Mouse (Mus musculus): ENCODE results near the gene Gm28729. TPM values are rescaled to one million over a fixed set of nuclear protein-coding genes. Genes with fewer than 3 reads are reported as not detected.

Gene Gm28729
- polyA plus RNA-seq, 1 experiment from 2014 or later, result not detected

- no peak for ATAC-seq (ENCODE audit: low FRiP score, low TSS enrichment)
- WGBS, result 83% methylated on average over 10 of the region's 10 CpGs
- Histone ChIP-seq H3K9ac (ENCODE audit: low read depth, low read length) (no peak overlapping the region), H3K27ac (ENCODE audit: low read depth, low read length) (no peak overlapping the region), H3K27me3 (ENCODE audit: control insufficient read depth, insufficient read depth, low read length) (no peaks in the 10 kb centered on the region), H3K9me3 (ENCODE audit: control insufficient read depth, low read length) (peaks cover 11% of the 10 kb centered on the region), H3K4me2 (replicated peaks; ENCODE audit: low read depth, low read length) (no peak overlapping the region), H3K36me3 (ENCODE audit: control insufficient read depth, insufficient read depth, low read length) (peaks cover 12% of the 10 kb centered on the region), H3K4me1 (ENCODE audit: control insufficient read depth, insufficient read depth, low read length) (no peaks in the 10 kb centered on the region), H3K4me3 (ENCODE audit: low read length) (no peak overlapping the region)
Observed at GRCm38 (mm10) chr9:96463708-96464107, 61.4 kb downstream of the Gm28729 start.

GRCm38 (mm10) chr9:96461607-96462006 lies 63.5 kb downstream of the Gm28729 start:
- no peaks in the 10 kb centered on the region for H3K27me3 ChIP-seq (ENCODE audit: control insufficient read depth, insufficient read depth, low read length)
- no peaks in the 10 kb centered on the region for H3K36me3 ChIP-seq (ENCODE audit: control insufficient read depth, insufficient read depth, low read length)
- H3K27ac ChIP-seq (ENCODE audit: low read depth, low read length), result no peak overlapping the region
- H3K4me3 ChIP-seq (ENCODE audit: low read length), result no peak overlapping the region
- no peak for ATAC-seq (ENCODE audit: low FRiP score, low TSS enrichment)
- H3K9me3 ChIP-seq (ENCODE audit: control insufficient read depth, low read length), result peaks cover 11% of the 10 kb centered on the region
- no peak overlapping the region for H3K9ac ChIP-seq (ENCODE audit: low read depth, low read length)
- 40% methylated on average over 1 of the region's 1 CpGs for WGBS
- no peak overlapping the region for H3K4me2 ChIP-seq (replicated peaks; ENCODE audit: low read depth, low read length)
- no peaks in the 10 kb centered on the region for H3K4me1 ChIP-seq (ENCODE audit: control insufficient read depth, insufficient read depth, low read length)

DNA sequence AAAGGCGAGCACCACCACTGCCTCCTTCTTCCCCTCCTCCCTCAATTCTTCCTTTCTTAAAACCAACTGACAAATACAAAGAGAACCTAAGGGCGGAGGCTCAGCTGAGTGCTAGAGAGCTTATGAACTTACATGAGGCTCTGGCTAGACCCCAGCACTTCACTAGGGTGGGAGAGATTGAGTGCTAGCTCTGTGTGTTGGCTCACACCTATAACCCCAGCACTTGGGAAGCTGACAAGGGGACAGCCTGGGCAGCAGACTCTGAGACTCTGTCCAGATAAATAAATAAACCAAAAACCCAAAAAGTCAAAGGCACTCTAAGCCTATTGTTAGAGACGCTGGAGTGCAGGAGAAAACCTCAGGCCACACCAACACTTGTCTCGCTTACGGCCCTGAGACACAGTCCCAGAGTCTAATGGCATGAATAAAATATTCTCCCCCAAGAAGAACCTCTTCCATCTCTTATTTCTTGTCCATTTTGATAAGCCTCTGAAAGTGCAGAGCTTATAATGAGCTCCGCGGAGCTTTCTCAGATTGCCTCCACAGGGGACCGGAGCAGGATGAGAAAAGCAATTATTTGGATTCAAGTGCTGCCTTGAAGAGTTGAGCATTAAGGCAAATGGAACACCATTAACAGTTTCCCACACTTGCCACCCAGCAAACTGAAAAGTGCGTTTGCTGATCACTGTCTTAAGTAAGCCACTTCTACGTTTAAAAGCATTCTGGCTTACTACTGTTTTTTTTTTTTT lies 64.8 kb downstream of the Gm28729 start:
- Histone ChIP-seq H3K4me2 (replicated peaks; ENCODE audit: low read depth, low read length) (no peak overlapping the region), H3K27ac (ENCODE audit: low read depth, low read length) (no peak overlapping the region), H3K27me3 (ENCODE audit: control insufficient read depth, insufficient read depth, low read length) (no peaks in the 10 kb centered on the region), H3K9me3 (ENCODE audit: control insufficient read depth, low read length) (peaks cover 11% of the 10 kb centered on the region), H3K36me3 (ENCODE audit: control insufficient read depth, insufficient read depth, low read length) (no peaks in the 10 kb centered on the region), H3K4me3 (ENCODE audit: low read length) (no peak overlapping the region), H3K4me1 (ENCODE audit: control insufficient read depth, insufficient read depth, low read length) (no peaks in the 10 kb centered on the region), H3K9ac (ENCODE audit: low read depth, low read length) (no peak overlapping the region)
- WGBS, result 89% methylated on average over 10 of the region's 10 CpGs
- ATAC-seq (ENCODE audit: low FRiP score, low TSS enrichment), result no peak

GRCm38 (mm10) chr9:96455618-96456017 lies 69.4 kb downstream of the Gm28729 start:
- 67% methylated on average over 8 of the region's 8 CpGs for WGBS
- no peaks in the 10 kb centered on the region for H3K9me3 ChIP-seq (ENCODE audit: control insufficient read depth, low read length)
- no peaks in the 10 kb centered on the region for H3K27me3 ChIP-seq (ENCODE audit: control insufficient read depth, insufficient read depth, low read length)
- no peak overlapping the region for H3K4me3 ChIP-seq (ENCODE audit: low read length)
- no peak for ATAC-seq (ENCODE audit: low FRiP score, low TSS enrichment)
- no peak overlapping the region for H3K9ac ChIP-seq (ENCODE audit: low read depth, low read length)
- no peak overlapping the region for H3K27ac ChIP-seq (ENCODE audit: low read depth, low read length)
- H3K4me2 ChIP-seq (replicated peaks; ENCODE audit: low read depth, low read length), result no peak overlapping the region
- H3K4me1 ChIP-seq (ENCODE audit: control insufficient read depth, insufficient read depth, low read length), result no peaks in the 10 kb centered on the region
- no peaks in the 10 kb centered on the region for H3K36me3 ChIP-seq (ENCODE audit: control insufficient read depth, insufficient read depth, low read length)

GRCm38 (mm10) chr9:96452956-96453355 lies 72.1 kb downstream of the Gm28729 start:
- Histone ChIP-seq H3K27ac (ENCODE audit: low read depth, low read length) (no peak overlapping the region), H3K4me1 (ENCODE audit: control insufficient read depth, insufficient read depth, low read length) (no peaks in the 10 kb centered on the region), H3K27me3 (ENCODE audit: control insufficient read depth, insufficient read depth, low read length) (no peaks in the 10 kb centered on the region), H3K9ac (ENCODE audit: low read depth, low read length) (no peak overlapping the region), H3K9me3 (ENCODE audit: control insufficient read depth, low read length) (no peaks in the 10 kb centered on the region), H3K4me3 (ENCODE audit: low read length) (no peak overlapping the region), H3K4me2 (replicated peaks; ENCODE audit: low read depth, low read length) (no peak overlapping the region), H3K36me3 (ENCODE audit: control insufficient read depth, insufficient read depth, low read length) (no peaks in the 10 kb centered on the region)
- WGBS, result 69% methylated on average over 4 of the region's 4 CpGs
- no peak for ATAC-seq (ENCODE audit: low FRiP score, low TSS enrichment)

GRCm38 (mm10) chr9:96450900-96451720 lies 74.0 kb downstream of the Gm28729 start:
- 0 out of 2 replicates have a peak overlapping the region, but pooled peaks have one; percentile 4 for H3K9ac ChIP-seq (ENCODE audit: low read depth, low read length)
- no peaks in the 10 kb centered on the region for H3K4me1 ChIP-seq (ENCODE audit: control insufficient read depth, insufficient read depth, low read length)
- H3K27ac ChIP-seq (ENCODE audit: low read depth, low read length), result no peak overlapping the region
- WGBS, result 65% methylated on average over 12 of the region's 12 CpGs
- no peak for ATAC-seq (ENCODE audit: low FRiP score, low TSS enrichment)
- H3K4me2 ChIP-seq (replicated peaks; ENCODE audit: low read depth, low read length), result no peak overlapping the region
- no peaks in the 10 kb centered on the region for H3K36me3 ChIP-seq (ENCODE audit: control insufficient read depth, insufficient read depth, low read length)
- H3K9me3 ChIP-seq (ENCODE audit: control insufficient read depth, low read length), result no peaks in the 10 kb centered on the region
- no peaks in the 10 kb centered on the region for H3K27me3 ChIP-seq (ENCODE audit: control insufficient read depth, insufficient read depth, low read length)
- H3K4me3 ChIP-seq (ENCODE audit: low read length), result no peak overlapping the region

DNA sequence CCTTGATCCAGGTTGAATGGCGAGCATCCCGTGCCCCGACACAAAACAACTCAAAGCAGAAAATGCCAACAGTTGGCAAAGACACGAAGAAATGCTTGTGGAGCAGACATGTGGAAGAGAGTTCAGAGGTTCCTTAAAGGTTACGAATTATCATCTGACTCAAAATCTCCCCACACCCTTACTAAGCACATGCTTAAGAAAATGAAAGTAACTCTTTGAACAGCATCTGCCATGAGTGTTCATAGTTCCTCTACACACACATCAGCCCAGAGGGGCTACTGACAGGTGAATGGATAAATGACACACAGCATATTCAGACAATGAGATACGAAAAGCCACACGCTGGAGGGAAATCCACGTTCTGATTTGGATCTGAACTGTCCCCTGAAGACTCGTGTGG lies 75.5 kb downstream of the Gm28729 start:
- Histone ChIP-seq H3K27ac (ENCODE audit: low read depth, low read length) (no peak overlapping the region), H3K27me3 (ENCODE audit: control insufficient read depth, insufficient read depth, low read length) (no peaks in the 10 kb centered on the region), H3K4me2 (replicated peaks; ENCODE audit: low read depth, low read length) (no peak overlapping the region), H3K4me3 (ENCODE audit: low read length) (no peak overlapping the region), H3K36me3 (ENCODE audit: control insufficient read depth, insufficient read depth, low read length) (no peaks in the 10 kb centered on the region), H3K9me3 (ENCODE audit: control insufficient read depth, low read length) (no peaks in the 10 kb centered on the region), H3K9ac (ENCODE audit: low read depth, low read length) (no peak overlapping the region), H3K4me1 (ENCODE audit: control insufficient read depth, insufficient read depth, low read length) (no peaks in the 10 kb centered on the region)
- no peak for ATAC-seq (ENCODE audit: low FRiP score, low TSS enrichment)
- 89% methylated on average over 9 of the region's 9 CpGs for WGBS

DNA sequence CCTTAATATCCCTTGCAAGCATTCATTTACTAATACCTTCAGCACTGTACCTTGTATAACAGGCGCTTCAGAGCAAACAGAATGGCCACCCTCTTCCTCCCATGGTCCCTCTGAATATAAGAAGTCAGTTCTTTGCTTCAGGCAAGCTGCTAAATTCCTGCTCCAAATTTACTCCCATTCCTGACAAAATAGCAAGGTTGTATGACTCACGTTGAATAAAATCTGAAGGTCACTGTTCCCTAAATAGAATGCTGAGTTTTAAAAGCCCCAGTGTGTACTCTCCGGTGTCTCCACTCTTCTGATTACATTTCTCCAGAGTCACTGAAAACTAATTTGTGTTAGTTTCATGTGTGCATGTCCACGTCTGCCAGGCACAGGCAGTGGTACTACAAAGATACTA lies 79.7 kb downstream of the Gm28729 start:
- no peak for ATAC-seq (ENCODE audit: low FRiP score, low TSS enrichment)
- Histone ChIP-seq H3K27ac (ENCODE audit: low read depth, low read length) (no peak overlapping the region), H3K9me3 (ENCODE audit: control insufficient read depth, low read length) (no peaks in the 10 kb centered on the region), H3K27me3 (ENCODE audit: control insufficient read depth, insufficient read depth, low read length) (no peaks in the 10 kb centered on the region), H3K4me3 (ENCODE audit: low read length) (no peak overlapping the region), H3K9ac (ENCODE audit: low read depth, low read length) (no peak overlapping the region), H3K4me1 (ENCODE audit: control insufficient read depth, insufficient read depth, low read length) (no peaks in the 10 kb centered on the region), H3K4me2 (replicated peaks; ENCODE audit: low read depth, low read length) (no peak overlapping the region), H3K36me3 (ENCODE audit: control insufficient read depth, insufficient read depth, low read length) (no peaks in the 10 kb centered on the region)
- WGBS, result 76% methylated on average over 4 of the region's 4 CpGs

GRCm38 (mm10) chr9:96442081-96442480 lies 83.0 kb downstream of the Gm28729 start:
- Histone ChIP-seq H3K4me2 (replicated peaks; ENCODE audit: low read depth, low read length) (no peak overlapping the region), H3K36me3 (ENCODE audit: control insufficient read depth, insufficient read depth, low read length) (no peaks in the 10 kb centered on the region), H3K9me3 (ENCODE audit: control insufficient read depth, low read length) (no peaks in the 10 kb centered on the region), H3K9ac (ENCODE audit: low read depth, low read length) (no peak overlapping the region), H3K27ac (ENCODE audit: low read depth, low read length) (no peak overlapping the region), H3K4me1 (ENCODE audit: control insufficient read depth, insufficient read depth, low read length) (peaks cover 13% of the 10 kb centered on the region; the same call in 1 of the 2 replicates), H3K4me3 (ENCODE audit: low read length) (no peak overlapping the region), H3K27me3 (ENCODE audit: control insufficient read depth, insufficient read depth, low read length) (no peaks in the 10 kb centered on the region)
- WGBS, result 23% methylated on average over 10 of the region's 10 CpGs
- no peak for ATAC-seq (ENCODE audit: low FRiP score, low TSS enrichment)

Data from kidney, embryonic 14.5 days (tissue).